Mouse (Mus musculus): ENCODE data around the gene Ctu1. TPM values are rescaled to one million over a fixed set of nuclear protein-coding genes. Genes with fewer than 3 reads are reported as not detected.

The Ctu1 gene
- 26.4 and 27.8 TPM in 2 replicates for polyA plus RNA-seq (2015; fragmentation: Nextera tagmentation; extraction: Ambion mirVana)

GRCm38 (mm10) chr7:43671809-43672580, at the start of gene Ctu1:
Gene Ctu1, plus strand, starts transcription at chr7:43672016.
- Histone ChIP-seq H3K4me1 (ENCODE audit: control insufficient read depth, insufficient read depth, low read length) (peaks cover 9% of the 10 kb centered on the region), H3K36me3 (ENCODE audit: control insufficient read depth, insufficient read depth, low read length) (peaks cover 21% of the 10 kb centered on the region), H3K9ac (ENCODE audit: low read depth, low read length) (peak within 1 kb of the TSS; percentile 71), H3K4me3 (ENCODE audit: low read depth, low read length) (peak within 1 kb of the TSS; percentile 61), H3K4me2 (ENCODE audit: low read length) (peak within 1 kb of the TSS; percentile 80), H3K27me3 (ENCODE audit: control insufficient read depth, insufficient read depth, low read depth, low read length) (no peaks in the 10 kb centered on the region), H3K27ac (ENCODE audit: low read length) (peak within 1 kb of the TSS; percentile 53), H3K9me3 (replicated peaks; ENCODE audit: control insufficient read depth, low read length, poor library complexity, severe bottlenecking) (0 out of 2 replicates have a peak, but pooled peaks cover 3% of the 10 kb centered on the region)
- ATAC-seq = peak; percentile 98
- 1% methylated on average over 26 of the region's 26 CpGs for WGBS

DNA sequence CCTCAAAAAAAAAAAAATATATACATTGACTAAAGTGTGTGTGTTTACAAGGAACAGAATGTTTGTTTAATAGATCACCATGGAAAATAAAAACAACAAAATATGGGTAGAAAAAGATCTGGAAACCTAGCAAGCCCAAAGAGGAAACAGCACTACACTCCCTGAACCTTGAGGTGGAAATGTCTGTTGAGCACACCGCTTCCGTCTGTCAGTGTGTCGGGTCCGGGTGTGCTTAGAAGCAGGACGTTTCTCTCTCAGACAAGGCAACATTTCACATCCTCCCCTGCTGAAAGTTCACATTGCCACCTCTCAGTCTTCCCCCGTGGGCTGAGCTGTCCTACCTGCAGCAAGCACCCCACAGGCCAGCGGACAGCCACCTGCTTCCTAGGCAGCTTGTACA, 48.9 kb upstream of the Ctu1 start:
- no peak for ATAC-seq
- Histone ChIP-seq H3K4me3 (ENCODE audit: low read depth, low read length) (no peak overlapping the region), H3K9me3 (replicated peaks; ENCODE audit: control insufficient read depth, low read length, poor library complexity, severe bottlenecking) (no peaks in the 10 kb centered on the region), H3K4me2 (ENCODE audit: low read length) (no peak overlapping the region), H3K27me3 (ENCODE audit: control insufficient read depth, insufficient read depth, low read depth, low read length) (no peaks in the 10 kb centered on the region), H3K27ac (ENCODE audit: low read length) (no peak overlapping the region), H3K4me1 (ENCODE audit: control insufficient read depth, insufficient read depth, low read length) (peaks cover 3% of the 10 kb centered on the region; the same call in 1 of the 2 replicates), H3K9ac (ENCODE audit: low read depth, low read length) (no peak overlapping the region), H3K36me3 (ENCODE audit: control insufficient read depth, insufficient read depth, low read length) (no peaks in the 10 kb centered on the region)
- WGBS = 87% methylated on average over 7 of the region's 7 CpGs

DNA sequence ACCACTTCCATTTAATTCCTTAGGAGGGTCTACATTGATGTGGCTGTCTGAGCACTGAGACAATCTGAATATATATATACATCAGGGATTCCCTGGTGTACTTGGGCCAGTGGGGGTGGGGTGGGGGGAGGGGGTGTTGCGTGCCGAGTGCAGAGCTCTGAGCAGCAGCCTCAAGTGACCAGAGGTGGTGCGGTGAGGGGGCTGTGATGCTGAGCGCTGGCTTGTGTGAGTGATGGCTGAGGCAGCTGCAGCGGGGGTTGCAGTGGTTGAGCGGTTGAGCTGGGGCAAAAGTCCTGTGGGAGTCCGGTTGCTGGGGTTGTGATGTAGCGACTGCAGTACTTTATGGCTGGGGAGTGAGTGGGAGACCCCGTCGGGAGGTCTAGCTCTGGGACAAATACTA, 48.0 kb upstream of the Ctu1 start:
- Histone ChIP-seq H3K4me1 (ENCODE audit: control insufficient read depth, insufficient read depth, low read length) (peaks cover 3% of the 10 kb centered on the region; the same call in 1 of the 2 replicates), H3K4me2 (ENCODE audit: low read length) (peak overlapping the region; percentile 32; the same call in 1 of the 2 replicates), H3K27ac (ENCODE audit: low read length) (no peak overlapping the region), H3K27me3 (ENCODE audit: control insufficient read depth, insufficient read depth, low read depth, low read length) (no peaks in the 10 kb centered on the region), H3K9me3 (replicated peaks; ENCODE audit: control insufficient read depth, low read length, poor library complexity, severe bottlenecking) (no peaks in the 10 kb centered on the region), H3K4me3 (ENCODE audit: low read depth, low read length) (no peak overlapping the region), H3K36me3 (ENCODE audit: control insufficient read depth, insufficient read depth, low read length) (no peaks in the 10 kb centered on the region), H3K9ac (ENCODE audit: low read depth, low read length) (no peak overlapping the region)
- WGBS = 12% methylated on average over 10 of the region's 10 CpGs
- no peak for ATAC-seq

DNA sequence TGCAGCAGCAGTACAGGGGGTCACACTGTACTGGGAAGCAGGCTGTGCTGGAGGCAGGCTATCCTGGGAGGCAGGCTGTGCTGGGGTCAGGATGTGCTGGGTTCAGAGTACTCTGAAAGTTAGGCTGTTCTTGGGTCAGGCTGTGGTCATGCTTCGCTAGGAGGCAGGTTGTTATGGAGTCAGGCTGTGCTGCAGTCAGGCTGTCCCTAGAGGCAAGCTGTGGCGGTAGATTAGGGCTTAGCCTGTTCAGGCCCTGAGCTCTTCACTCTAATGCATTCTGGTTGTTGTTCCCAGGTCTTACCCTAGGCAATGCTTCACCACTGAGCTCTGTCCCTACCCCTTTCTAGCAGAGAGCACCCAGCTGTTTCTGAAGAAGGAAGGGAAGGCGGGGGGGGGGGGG, 46.8 kb upstream of the Ctu1 start:
- 53% methylated on average over 2 of the region's 3 CpGs for WGBS
- Histone ChIP-seq H3K9ac (ENCODE audit: low read depth, low read length) (no peak overlapping the region), H3K27ac (ENCODE audit: low read length) (no peak overlapping the region), H3K4me3 (ENCODE audit: low read depth, low read length) (no peak overlapping the region), H3K36me3 (ENCODE audit: control insufficient read depth, insufficient read depth, low read length) (no peaks in the 10 kb centered on the region), H3K9me3 (replicated peaks; ENCODE audit: control insufficient read depth, low read length, poor library complexity, severe bottlenecking) (no peaks in the 10 kb centered on the region), H3K27me3 (ENCODE audit: control insufficient read depth, insufficient read depth, low read depth, low read length) (no peaks in the 10 kb centered on the region), H3K4me1 (ENCODE audit: control insufficient read depth, insufficient read depth, low read length) (peaks cover 3% of the 10 kb centered on the region; the same call in 1 of the 2 replicates), H3K4me2 (ENCODE audit: low read length) (no peak overlapping the region)
- ATAC-seq = no peak

DNA sequence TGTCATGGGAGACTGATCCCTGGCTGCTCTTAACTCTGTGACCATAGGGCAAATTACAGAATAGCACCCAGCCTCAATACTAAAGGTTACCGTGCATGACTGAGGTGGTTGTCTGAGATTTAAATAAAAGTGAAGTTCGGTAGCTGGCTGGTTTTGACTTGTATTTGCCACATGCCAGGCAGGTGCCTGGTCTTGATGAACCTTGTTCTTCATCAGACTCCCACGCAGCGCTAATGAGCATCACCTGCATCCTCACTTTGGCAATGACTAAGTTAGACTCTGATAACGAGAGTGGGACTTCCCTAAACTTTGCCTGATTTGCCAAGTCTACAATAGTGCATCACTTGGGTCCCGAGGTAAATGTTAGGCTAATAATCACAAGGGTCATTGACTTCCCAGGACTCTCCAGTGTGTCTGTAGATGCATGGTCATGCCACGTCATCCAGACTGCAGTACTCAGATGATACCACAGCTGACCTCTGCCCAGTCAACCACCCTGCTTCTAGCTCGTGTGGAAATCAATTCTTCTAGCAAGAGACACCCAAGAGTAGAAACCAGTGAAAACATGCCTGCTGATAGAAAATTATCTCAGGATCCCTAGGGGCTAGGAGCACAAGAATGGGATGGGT, 45.9 kb upstream of the Ctu1 start:
- WGBS = 82% methylated on average over 8 of the region's 8 CpGs
- Histone ChIP-seq H3K4me3 (ENCODE audit: low read depth, low read length) (no peak overlapping the region), H3K27ac (ENCODE audit: low read length) (no peak overlapping the region), H3K36me3 (ENCODE audit: control insufficient read depth, insufficient read depth, low read length) (no peaks in the 10 kb centered on the region), H3K9me3 (replicated peaks; ENCODE audit: control insufficient read depth, low read length, poor library complexity, severe bottlenecking) (no peaks in the 10 kb centered on the region), H3K9ac (ENCODE audit: low read depth, low read length) (no peak overlapping the region), H3K4me1 (ENCODE audit: control insufficient read depth, insufficient read depth, low read length) (peaks cover 3% of the 10 kb centered on the region; the same call in 1 of the 2 replicates), H3K4me2 (ENCODE audit: low read length) (no peak overlapping the region), H3K27me3 (ENCODE audit: control insufficient read depth, insufficient read depth, low read depth, low read length) (no peaks in the 10 kb centered on the region)
- no peak for ATAC-seq

DNA sequence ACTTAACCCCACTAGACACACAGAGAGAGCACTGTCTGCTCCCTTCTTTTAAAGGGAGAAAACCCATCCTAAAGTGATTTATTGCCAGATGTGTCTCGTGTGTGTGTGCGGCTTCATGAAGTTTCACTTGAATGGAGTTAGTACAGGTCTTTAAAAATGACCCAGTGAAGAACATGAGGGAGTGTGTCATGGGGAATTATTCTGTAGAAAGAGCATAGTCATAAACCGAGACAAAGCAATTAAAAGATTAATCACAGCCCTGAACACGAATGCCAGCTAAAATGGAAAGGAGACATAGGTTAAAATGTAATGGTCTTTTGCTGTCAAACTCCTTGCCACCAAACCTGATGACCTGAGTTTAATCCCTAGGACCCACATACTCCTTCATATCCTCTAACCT, 37.9 kb upstream of the Ctu1 start:
- no peak overlapping the region for H3K4me3 ChIP-seq (ENCODE audit: low read depth, low read length)
- 77% methylated on average over 4 of the region's 4 CpGs for WGBS

GRCm38 (mm10) chr7:43634500-43634899, 37.3 kb upstream of the Ctu1 start, which contains the start of gene Ceacam18:
Gene Ceacam18, plus strand, starts transcription at chr7:43634707.
- Histone ChIP-seq H3K4me2 (ENCODE audit: low read length) (no peak within 1 kb of the TSS), H3K27ac (ENCODE audit: low read length) (no peak within 1 kb of the TSS), H3K4me3 (ENCODE audit: low read depth, low read length) (no peak within 1 kb of the TSS), H3K27me3 (ENCODE audit: control insufficient read depth, insufficient read depth, low read depth, low read length) (no peaks in the 10 kb centered on the region), H3K4me1 (ENCODE audit: control insufficient read depth, insufficient read depth, low read length) (no peaks in the 10 kb centered on the region), H3K9ac (ENCODE audit: low read depth, low read length) (no peak within 1 kb of the TSS), H3K36me3 (ENCODE audit: control insufficient read depth, insufficient read depth, low read length) (no peaks in the 10 kb centered on the region), H3K9me3 (replicated peaks; ENCODE audit: control insufficient read depth, low read length, poor library complexity, severe bottlenecking) (no peaks in the 10 kb centered on the region)
- 74% methylated on average over 6 of the region's 6 CpGs for WGBS
- no peak for ATAC-seq

More for the DNA sequence above, 37.9 kb upstream of the Ctu1 start:
- Histone ChIP-seq H3K4me1 (ENCODE audit: control insufficient read depth, insufficient read depth, low read length) (no peaks in the 10 kb centered on the region), H3K27ac (ENCODE audit: low read length) (no peak overlapping the region), H3K9me3 (replicated peaks; ENCODE audit: control insufficient read depth, low read length, poor library complexity, severe bottlenecking) (no peaks in the 10 kb centered on the region), H3K27me3 (ENCODE audit: control insufficient read depth, insufficient read depth, low read depth, low read length) (no peaks in the 10 kb centered on the region), H3K9ac (ENCODE audit: low read depth, low read length) (no peak overlapping the region), H3K36me3 (ENCODE audit: control insufficient read depth, insufficient read depth, low read length) (no peaks in the 10 kb centered on the region), H3K4me2 (ENCODE audit: low read length) (no peak overlapping the region)
- no peak for ATAC-seq

- no peak overlapping the region for H3K27ac ChIP-seq (ENCODE audit: low read length)
- H3K4me1 ChIP-seq (ENCODE audit: control insufficient read depth, insufficient read depth, low read length) = no peaks in the 10 kb centered on the region
- no peak overlapping the region for H3K9ac ChIP-seq (ENCODE audit: low read depth, low read length)
- WGBS = 74% methylated on average over 2 of the region's 2 CpGs
- ATAC-seq = no peak
- H3K4me3 ChIP-seq (ENCODE audit: low read depth, low read length) = no peak overlapping the region
- no peak overlapping the region for H3K4me2 ChIP-seq (ENCODE audit: low read length)
- H3K36me3 ChIP-seq (ENCODE audit: control insufficient read depth, insufficient read depth, low read length) = no peaks in the 10 kb centered on the region
- H3K9me3 ChIP-seq (replicated peaks; ENCODE audit: control insufficient read depth, low read length, poor library complexity, severe bottlenecking) = no peaks in the 10 kb centered on the region
- H3K27me3 ChIP-seq (ENCODE audit: control insufficient read depth, insufficient read depth, low read depth, low read length) = no peaks in the 10 kb centered on the region
Observed at GRCm38 (mm10) chr7:43636194-43636593, 35.6 kb upstream of the Ctu1 start.

DNA sequence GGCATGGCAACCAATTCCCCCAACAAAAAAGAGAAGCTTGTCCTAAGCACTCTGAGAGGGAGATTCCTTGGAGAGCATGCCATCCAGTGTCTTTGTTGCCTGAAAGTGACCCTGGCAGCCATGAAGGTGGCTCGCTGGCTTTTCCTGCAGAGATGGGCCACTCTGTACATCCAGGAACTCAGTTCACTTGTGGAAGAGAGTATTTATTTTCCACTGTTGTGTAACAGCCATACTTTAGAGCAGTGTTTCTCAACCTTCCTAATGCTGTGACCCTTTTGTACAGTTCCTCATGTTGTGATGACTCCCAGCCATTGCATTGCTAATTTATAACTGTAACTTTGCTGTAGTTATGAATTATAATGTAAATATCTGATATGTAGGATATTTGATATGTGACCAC, 34.7 kb upstream of the Ctu1 start:
- no peak for ATAC-seq
- Histone ChIP-seq H3K4me3 (ENCODE audit: low read depth, low read length) (no peak overlapping the region), H3K27me3 (ENCODE audit: control insufficient read depth, insufficient read depth, low read depth, low read length) (no peaks in the 10 kb centered on the region), H3K9ac (ENCODE audit: low read depth, low read length) (no peak overlapping the region), H3K9me3 (replicated peaks; ENCODE audit: control insufficient read depth, low read length, poor library complexity, severe bottlenecking) (no peaks in the 10 kb centered on the region), H3K4me1 (ENCODE audit: control insufficient read depth, insufficient read depth, low read length) (no peaks in the 10 kb centered on the region), H3K27ac (ENCODE audit: low read length) (no peak overlapping the region), H3K36me3 (ENCODE audit: control insufficient read depth, insufficient read depth, low read length) (no peaks in the 10 kb centered on the region), H3K4me2 (ENCODE audit: low read length) (no peak overlapping the region)
- WGBS = 41% methylated on average over 1 of the region's 1 CpGs

Measured in midbrain, embryonic 16.5 days (tissue).